Mouse (Mus musculus) B cell, adult 2 months (primary cell): Measurements from ENCODE around the gene Patz1.

Experiments used
- DNase-seq, 2 experiments: peaks; one replicate each; pipeline ENCODE4 v3.0.0; 2022

The Patz1 gene

DNA sequence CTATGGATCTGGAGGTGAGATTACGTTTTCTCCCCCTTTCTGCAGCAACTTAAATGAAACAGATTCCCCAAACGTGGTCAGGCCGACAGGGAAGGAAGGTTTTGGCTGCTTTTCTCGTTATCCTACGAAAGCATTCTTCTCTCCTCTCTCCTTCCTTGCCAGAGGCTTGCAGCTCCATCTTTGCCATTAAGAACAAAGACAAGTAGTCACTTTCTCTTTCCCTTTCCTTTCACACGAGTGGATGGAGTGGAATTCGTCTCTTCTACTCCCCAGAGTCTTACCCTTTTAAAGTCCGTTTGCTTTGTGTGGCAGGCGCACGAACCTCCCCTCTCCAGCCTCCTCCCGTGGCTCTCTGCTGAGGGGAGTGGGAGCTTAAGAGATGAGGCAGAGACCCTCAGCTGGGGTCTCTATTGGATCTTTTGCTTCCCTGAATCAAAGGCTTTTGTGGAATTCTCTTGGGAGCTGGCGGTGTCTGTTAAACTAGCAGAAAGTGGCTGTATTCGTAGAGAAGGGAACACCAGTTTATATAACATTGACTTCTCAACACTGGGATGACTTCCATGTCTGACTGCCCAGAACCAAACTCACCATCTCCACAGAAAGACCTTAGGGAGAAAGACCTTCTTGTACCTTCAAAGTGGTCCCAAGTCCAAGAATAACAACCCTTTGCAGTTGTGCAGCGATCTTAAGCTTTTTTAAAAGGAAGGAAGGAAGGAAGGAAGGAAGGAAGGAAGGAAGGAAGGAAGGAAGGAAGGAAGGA is 42.5 kb downstream of the Patz1 start:
- DNase-seq, result peak; percentile 51 to 52

DNA sequence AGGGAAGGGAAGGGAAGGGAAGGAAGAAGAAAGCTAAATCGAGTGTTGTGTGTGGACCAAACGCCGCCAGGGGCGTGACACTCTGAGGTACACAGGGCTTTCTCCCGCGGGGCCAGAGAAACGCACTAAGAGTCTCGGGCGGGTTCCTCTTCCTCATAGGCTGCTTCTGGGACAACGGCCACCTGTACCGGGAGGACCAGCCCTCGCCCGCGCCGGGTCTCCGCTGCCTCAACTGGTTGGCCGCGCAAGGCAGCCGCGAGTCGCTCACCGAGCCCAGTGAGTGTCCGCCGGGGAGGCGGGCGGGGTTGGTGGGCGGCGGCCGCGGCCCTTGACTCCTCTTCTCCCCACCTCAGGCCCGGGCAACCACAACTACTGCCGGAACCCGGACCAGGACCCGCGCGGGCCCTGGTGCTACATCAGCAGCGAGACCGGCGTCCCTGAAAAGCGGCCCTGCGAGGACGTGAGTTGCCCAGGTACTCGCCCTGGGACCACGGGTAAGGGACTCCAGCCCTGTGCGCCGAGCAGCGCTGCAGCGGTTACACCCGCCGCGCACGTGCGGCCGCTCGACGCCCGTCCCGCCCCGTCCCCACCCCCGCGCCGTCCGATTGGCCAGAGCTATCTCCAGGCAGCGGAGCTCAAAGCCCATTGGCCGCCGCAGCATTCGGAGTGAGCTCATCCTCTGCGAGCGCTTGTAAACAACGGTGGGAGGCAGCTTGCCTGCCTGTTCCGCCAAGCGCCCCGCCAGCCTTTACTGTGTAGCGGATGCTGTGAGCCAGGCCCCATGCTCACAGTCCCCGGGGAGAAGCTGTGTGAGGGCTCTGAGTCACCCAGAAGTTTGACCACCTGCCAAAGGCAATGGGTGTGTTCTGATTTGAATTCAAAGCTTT is 43.3 kb downstream of the Patz1 start:
- DNase-seq, result peak; percentile 95 to 97

DNA sequence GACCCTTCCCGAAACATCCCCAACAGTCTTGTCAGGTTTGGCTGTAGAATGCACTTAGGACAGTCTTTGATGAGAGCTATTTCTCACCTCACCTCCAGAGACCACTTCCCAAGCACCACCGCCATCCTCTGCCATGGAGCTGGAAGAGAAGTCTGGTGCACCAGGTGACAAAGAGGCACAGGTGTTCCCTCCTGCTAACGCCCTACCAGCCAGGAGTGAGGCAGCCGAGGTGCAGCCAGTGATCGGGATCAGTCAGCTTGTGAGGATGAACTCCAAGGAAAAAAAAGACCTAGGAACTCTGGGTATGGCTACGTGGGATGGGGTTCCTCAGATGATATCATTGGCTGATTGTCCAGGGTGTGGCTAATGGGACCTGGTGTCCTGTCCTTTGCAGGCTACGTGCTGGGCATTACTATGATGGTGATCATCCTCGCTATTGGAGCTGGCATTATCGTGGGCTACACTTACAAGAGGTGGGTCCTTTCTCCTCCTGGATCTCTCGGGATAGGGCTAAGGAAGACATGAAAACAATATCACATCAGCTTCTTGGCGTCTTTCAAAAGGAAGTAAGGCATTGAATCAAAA is 44.5 kb downstream of the Patz1 start:
- DNase-seq, result peak in 1 of 2 experiments; percentile 35

DNA sequence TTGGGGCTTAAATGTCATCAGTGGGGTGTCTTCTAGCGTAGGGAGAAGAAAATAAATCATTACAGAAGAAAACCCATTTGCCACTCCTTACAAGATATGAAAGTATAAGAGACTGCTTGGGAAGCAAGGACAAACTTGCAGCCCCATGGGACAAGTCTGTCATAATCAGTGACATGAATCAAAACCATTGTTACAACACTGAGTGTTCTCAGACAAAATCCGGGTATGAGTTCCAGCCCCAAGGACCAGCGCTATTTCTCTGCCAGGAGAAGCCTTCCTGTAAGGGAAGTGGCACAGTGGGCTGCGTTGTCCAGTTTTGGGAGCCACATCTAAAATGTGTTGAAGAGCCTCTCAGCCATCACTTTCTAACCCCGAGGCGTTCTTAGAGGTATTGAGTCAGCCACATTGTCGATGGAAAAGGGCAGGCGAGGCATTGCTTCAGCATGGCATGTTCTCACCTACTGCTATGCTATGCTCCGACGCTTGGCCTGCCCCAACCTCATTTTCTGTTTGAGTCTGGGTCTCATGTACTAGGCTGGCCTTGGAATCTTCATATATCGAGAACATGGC is 45.6 kb downstream of the Patz1 start:
- DNase-seq, result peak; percentile 31 to 38

DNA sequence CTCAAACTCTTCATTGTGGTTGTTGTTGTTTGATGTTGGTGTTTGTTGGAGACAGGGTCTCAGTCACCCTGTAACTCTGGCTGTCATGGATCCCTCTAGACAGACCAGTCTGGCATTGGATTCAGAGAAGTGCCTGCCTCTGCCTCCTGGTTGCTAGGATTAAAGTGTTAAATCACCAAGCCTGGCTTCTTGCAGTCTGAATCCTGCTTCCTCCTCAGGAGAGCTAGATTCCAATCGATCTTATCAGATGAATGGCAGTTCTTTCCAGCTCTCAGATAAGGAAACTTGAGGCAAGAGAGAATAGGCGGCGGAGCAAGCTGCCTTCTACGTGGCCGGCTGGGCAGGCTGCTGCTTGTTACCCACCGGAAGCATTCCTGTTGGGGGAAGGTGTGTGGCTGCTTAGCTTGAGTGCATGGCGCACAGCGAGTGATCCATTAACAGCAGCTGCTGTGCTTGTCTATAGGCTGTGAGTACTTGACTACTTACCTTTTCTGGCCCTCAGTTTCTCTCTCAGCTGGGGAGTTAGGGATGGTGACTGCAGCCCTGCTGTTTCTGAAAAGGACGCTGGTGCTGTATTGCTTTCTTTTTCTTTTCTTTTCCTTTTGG is 46.1 kb downstream of the Patz1 start:
- peak; percentile 55 to 59 for DNase-seq

DNA sequence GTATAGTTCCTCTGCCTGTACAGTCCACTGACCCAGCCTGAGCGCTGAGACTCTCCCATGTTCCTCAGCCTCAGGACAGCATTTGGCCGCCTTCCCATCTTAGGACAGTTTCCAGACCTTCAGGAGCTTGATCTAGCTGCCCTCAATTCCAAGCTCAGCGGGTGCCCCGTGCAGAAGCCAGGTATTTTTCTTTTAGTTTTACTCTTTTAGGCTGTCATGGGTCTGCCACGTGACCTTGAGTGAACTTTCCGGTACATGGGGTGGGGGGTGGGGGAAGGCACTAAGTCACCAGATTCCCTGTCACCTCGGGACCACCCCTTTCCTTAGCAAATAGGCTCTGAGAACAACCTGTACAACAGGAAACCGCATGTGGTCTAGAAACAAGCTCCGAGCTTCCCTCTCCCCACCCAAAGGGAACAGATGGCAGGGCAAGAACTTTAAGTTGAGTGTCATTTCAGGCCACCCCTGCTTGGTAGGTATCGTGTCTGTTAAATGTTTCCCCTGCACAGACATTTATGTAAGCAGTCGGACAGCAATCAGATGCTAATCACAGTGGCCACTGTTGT is 47.1 kb downstream of the Patz1 start:
- DNase-seq, result peak; percentile 81 to 85

DNA sequence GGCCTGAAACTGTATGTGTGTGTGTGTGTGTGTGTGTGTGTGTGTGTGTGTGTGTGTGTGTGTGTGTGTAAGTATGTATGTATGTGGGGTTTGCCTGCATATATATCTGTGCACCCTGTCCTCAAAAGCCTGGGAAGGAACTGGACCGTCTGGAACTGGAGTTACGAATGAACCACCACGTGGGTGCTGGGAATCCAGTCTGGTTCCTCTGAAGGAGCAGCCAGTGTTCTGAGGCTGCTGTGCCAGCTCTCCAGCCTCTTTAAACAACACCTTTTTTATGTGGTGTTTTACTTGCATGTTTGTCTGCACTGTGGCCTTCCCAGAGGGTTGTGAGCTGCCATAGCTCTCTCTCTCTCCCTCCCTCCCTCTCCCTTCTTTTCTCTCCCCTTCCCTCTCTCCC is 47.9 kb downstream of the Patz1 start:
- no peak for DNase-seq

DNA sequence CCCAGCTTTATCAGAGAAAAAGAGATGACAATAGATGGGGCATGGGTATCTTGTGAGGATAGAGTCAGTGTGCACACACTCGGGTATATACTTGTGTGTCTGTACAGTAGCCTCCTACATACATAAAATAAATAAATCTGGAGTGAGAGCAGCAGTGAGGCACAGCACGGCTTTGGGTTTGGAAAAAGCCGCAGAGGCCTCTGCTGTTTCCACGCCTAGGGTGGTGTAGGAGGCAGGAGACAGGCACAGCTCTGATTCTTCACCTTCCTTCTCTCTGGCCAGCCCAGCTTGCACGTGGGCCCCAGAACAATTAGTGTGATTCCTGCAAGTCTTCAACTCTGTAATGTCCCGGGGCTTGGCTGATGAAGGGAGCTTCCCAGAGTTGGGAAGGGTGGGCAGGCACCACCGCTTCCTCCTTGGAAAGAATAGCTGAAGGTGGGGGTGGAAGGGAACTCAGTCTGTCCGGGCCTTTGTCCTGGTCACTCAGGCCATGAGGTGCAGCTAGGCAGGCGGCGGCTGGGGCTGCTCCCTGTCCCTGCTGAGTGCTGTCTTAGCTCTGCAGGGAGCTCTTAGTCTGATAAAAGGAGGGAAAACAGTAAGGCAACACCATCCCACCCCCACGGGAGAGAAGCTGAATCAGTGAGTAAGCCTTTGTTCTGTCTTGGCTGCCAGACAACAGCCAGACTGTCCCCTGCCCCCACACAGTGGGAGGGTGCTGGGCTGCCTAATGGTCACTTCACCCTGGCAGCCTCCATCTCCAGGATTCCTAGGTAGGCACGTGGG is 48.7 kb downstream of the Patz1 start:
- DNase-seq, result peak; percentile 13 to 28

DNA sequence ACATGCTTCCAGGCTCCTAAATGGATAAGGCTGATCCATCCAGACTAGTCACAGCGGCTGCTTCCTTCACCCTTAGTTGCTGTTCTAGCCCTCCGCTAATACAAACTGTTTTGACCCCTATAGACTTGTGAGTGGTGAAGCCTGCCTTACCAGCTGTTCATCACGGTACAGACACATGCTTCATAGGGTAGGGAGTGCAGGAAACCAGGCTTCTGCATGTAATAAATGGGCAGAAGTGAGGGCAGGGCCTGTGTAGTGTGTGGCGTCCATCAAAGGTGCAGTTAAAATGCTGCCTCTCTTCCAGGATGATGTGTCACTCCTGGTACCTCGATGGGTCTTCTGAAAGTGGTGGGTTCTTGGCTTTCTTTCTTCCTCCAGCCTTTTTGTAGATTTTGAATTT is 49.3 kb downstream of the Patz1 start:
- peak in 1 of 2 experiments; percentile 34 for DNase-seq

DNA sequence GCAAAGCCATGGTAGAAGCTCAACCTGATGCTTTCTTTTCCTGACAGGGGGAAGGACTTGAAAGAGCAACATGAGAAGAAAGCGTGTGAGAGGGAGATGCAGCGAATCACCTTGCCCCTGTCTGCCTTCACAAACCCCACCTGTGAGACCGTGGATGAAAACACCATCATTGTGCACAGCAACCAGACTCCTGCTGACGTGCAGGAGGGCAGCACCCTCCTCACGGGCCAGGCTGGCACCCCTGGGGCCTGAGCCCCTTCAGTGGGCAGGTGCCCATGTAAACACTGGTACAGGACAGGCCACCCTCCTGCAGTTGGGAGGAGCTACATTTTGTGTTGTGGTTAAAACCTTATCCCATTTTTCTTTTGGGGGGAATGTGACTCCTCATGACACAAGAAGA is 52.8 kb downstream of the Patz1 start:
- peak in 1 of 2 experiments; percentile 8 for DNase-seq

DNA sequence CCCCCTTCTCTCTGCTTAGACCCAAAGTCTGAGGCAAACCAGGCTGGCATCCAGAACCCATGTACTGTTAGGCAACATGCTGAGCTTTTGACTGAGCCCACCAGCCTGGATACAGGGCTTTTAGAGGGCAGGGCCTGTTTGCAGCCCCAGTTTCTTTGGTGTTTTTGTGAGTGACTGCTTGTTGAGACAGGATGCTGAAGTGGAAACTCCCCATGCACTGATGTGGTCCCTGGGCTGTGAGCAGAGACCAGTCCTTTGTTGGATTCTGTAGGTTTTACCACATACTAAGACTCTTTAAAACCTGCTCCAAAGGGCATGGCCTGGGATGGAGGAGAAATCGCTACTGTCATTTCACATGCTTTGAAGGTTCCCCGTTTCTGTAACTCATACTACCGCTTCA is 56.2 kb downstream of the Patz1 start:
- peak; percentile 11 to 21 for DNase-seq

DNA sequence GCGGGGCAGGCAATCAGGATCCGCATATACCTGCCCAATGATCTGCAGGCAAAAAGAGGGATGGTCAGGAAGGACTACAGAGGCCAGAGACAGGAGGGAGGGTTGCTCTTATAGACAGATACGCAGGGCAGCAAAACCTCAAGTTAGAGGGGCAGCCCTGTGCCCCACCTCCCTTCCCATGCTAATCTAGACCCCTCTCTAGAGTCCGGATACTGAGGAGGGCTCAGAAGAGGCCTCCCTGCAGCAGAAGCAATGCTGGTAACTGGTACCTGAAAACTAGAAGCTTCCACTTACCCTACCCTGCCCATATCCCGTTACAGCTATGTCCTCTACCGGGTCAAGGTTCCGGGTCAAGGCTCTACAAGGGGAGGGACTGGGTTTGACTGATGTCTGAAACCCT is 57.7 kb downstream of the Patz1 start:
- DNase-seq, result no peak

DNA sequence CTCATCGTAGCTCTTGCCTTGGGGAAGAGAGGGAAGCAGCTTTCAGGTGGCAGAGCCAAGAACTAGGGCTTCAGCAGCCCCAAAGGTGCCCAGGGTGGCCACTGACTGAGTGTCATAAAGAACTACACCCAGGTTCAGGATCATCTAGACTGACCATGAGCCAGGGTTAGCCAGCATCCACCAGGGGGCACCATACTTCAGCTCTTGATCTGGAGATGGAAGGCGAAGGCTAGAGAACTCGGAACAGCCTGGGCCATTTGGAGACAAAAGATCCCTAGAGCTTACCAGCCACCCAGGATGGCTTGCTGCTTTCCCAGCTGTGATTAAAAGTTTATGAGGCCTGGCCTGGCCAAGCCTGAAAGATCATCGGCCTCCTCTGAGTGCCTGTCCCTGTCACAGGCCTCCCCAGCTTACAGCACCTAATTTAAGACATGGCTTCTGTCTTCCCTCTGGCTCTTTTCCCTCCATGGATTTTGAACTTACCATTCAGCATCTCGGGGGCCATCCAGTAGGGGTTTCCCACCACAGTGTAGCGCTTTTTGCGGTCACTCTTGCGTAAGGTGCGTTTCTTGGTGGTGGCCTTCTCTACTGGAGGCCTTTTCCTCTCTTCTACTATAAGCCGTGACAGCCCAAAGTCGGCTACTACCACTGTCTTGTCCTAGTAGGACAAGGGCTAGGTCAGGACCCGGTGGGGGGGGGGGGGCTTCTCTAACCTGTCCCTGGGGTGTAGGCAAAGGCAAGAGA is 58.6 kb downstream of the Patz1 start:
- peak; percentile 93 to 94 for DNase-seq

DNA sequence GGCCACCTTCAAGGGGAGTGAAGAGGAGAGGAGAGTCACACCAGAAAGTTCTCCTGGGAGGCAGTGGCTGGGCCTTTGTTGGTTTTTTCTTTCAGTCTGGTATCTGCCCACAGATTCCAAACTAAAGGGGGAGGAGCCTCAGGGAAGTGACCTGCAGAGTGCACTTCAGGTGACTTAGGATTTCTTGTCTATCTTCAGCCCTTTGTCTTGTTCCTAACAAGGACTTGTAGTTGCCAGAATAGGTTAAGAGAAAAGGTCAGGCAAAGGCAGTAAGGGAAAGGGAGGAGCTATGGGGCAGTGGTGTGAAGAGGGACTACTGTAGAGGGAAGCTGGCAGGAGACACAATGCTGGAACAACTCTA is 59.1 kb downstream of the Patz1 start:
- no peak for DNase-seq

DNA sequence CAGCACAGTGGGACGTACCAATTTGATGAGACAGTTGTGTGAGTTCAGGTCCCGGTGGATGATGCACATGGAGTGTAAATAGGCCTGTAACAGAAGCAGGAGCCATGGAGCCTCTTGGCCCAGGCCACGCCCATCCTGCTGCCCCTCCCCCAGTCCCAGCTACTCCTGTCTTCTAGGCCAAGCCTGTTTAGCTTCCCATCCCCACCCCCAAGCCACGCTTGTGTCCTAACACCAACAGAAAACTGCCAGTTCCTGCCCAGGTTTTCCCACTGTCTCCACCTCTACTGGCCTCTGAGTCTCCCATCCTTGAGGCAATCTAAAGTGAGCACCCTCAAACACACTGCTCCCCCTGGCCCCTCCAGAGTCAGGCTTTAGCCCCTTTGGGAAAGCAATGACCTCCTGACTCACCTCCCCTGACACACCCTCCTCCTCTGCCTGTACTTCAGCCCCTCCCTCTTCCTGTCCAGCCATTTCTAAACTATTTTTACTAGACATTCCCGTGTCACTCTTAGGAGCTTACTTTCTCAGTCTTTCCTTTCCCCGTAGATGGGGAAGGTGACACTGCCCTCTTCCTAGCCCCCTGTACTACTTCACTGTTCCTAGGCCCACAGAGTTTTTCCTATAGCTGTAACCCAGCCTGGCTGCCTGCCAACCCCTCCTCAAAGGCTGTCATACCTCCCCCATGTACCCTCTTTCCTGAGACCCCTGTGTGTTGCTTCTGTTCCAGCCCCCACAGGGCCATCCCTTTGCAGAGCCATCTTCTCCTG is 60.1 kb downstream of the Patz1 start:
- DNase-seq, result peak in 1 of 2 experiments; percentile 24

DNA sequence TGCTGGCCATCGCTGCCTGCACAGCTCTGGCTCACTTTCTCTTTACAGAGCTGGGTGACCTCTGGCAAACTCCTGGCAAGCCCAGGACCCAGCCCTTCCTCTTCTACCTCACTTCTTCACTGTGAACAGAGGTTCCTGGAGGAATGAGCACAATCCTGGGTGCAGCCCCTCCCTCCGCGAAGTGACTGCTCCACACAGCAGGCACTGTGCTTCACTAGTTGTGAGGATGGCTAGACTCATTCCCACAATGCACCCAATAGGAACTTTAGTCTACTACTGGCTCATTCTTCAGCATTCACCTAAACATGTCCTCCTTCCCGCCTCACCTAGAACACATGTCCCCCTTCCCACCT is 60.6 kb downstream of the Patz1 start:
- no peak for DNase-seq

DNA sequence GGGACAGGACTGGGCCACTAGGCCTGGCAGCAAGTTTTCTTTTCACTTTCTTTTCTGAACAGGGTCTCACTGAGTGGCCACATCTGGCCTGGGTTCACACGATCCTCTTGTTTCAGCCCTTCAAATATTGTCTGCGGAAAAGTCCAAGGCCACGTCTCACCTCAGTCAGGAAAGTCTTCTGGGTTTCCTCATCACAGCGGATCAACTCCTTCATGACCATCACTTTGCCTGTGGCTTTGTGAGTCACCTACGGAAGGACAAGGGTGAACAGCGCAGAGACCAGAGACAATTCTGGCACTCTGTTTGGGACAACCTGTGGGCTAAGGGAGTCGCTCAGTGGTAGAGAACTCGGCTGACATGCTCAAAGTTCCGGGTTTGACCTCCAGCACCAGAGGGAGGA is 63.5 kb downstream of the Patz1 start:
- no peak for DNase-seq

DNA sequence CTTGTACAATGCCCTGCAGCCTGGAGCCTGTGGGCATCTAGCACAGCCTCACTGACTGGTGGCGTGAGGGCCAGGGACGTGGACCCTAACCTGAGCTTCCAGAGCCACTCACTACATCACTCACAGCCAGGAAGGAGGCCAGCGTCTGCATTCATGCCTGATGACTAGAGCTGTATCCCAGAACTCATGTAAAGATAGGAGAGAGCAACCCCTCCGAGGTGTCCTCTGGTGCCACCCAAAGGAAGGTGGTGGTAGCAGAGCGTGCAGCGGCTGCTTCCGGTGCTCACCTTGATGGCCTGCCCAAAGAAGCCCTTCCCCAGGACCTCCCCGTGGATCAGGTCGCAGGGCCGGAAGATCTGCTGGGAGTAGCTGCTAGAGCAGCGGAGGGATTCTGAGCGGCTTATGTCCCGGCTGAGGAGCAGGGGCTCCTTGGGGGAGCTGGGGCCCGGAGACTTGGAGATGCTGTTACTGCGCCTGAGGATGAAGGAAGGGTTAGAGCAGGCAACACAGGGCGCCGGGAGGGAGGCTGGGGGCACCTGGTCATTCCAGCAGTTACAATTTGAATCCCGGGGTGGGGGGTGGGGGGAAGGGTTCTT is 64.4 kb downstream of the Patz1 start:
- DNase-seq, result no peak
